Mouse (Mus musculus) adrenal gland, postnatal 36 days (tissue): ENCODE data around the gene Ggt1. TPM values are rescaled to one million over a fixed set of nuclear protein-coding genes. Genes with fewer than 3 reads are reported as not detected.

Experiments
- DNase-seq, 2 experiments: peaks; one replicate each; pipeline ENCODE4 v3.0.0; 2021; ENCODE audit warnings: mixed read lengths in 1 of 2
- total RNA-seq, 2 experiments: library from RNA; stranded (reverse); gene quantifications; 2 replicates each; pipeline ENCODE4 v1.2.3; 2021

Ggt1 gene
- total RNA-seq, 2 experiments from 2014 or later: not detected

GRCm38 (mm10) chr10:75573181-75573580 is 11.8 kb downstream of the Ggt1 start:
- DNase-seq: no peak

GRCm38 (mm10) chr10:75573965-75574364 is 12.6 kb downstream of the Ggt1 start:
- no peak for DNase-seq

GRCm38 (mm10) chr10:75579129-75579528 is 17.7 kb downstream of the Ggt1 start:
- DNase-seq: peak in 1 of 2 experiments; percentile 45

- DNase-seq: peak; percentile 87 to 89
Observed at GRCm38 (mm10) chr10:75585876-75586552, 24.6 kb downstream of the Ggt1 start.

- no peak for DNase-seq
Observed at GRCm38 (mm10) chr10:75586553-75586879, 25.1 kb downstream of the Ggt1 start.

GRCm38 (mm10) chr10:75587781-75588180 is 26.4 kb downstream of the Ggt1 start:
- no peak for DNase-seq

- no peak for DNase-seq
Observed at GRCm38 (mm10) chr10:75588336-75588735, 26.9 kb downstream of the Ggt1 start.

- DNase-seq: peak; percentile 36 to 60
Observed at GRCm38 (mm10) chr10:75589129-75589528, 27.7 kb downstream of the Ggt1 start, which contains the start of gene Ggt5. Ggt5 (plus strand) TSS chr10:75589340.

GRCm38 (mm10) chr10:75589651-75590050 is 28.2 kb downstream of the Ggt1 start:
- DNase-seq: peak; percentile 22 to 38

- DNase-seq: no peak
Observed at GRCm38 (mm10) chr10:75591211-75591894, 29.9 kb downstream of the Ggt1 start.

- no peak for DNase-seq
Observed at GRCm38 (mm10) chr10:75592585-75592984, 31.2 kb downstream of the Ggt1 start.

- peak; percentile 76 to 84 for DNase-seq
Observed at GRCm38 (mm10) chr10:75595981-75596380, 34.6 kb downstream of the Ggt1 start.

- no peak for DNase-seq
Observed at GRCm38 (mm10) chr10:75600189-75600730, 38.9 kb downstream of the Ggt1 start.

GRCm38 (mm10) chr10:75605162-75605846 is 43.9 kb downstream of the Ggt1 start:
- no peak for DNase-seq

GRCm38 (mm10) chr10:75607253-75607652 is 45.8 kb downstream of the Ggt1 start:
- no peak for DNase-seq

GRCm38 (mm10) chr10:75608975-75609374 is 47.6 kb downstream of the Ggt1 start:
- peak in 1 of 2 experiments; percentile 37 for DNase-seq

- no peak for DNase-seq
Observed at GRCm38 (mm10) chr10:75610486-75610885, 49.1 kb downstream of the Ggt1 start.

- DNase-seq: no peak
Observed at GRCm38 (mm10) chr10:75616044-75616443, 54.6 kb downstream of the Ggt1 start.

- DNase-seq: no peak
Observed at GRCm38 (mm10) chr10:75620818-75621217, 59.4 kb downstream of the Ggt1 start.

- no peak for DNase-seq
Observed at GRCm38 (mm10) chr10:75625920-75626319, 64.5 kb downstream of the Ggt1 start.

- peak in 1 of 2 experiments; percentile 37 for DNase-seq
Observed at GRCm38 (mm10) chr10:75626991-75627390, 65.6 kb downstream of the Ggt1 start.

GRCm38 (mm10) chr10:75627490-75627889 is 66.1 kb downstream of the Ggt1 start:
- DNase-seq: peak; percentile 80 to 85

- peak; percentile 35 to 37 for DNase-seq
Observed at GRCm38 (mm10) chr10:75632633-75633032, 71.2 kb downstream of the Ggt1 start.
